Mouse (Mus musculus): Measurements from ENCODE around the gene Tspan5.

The Tspan5 gene

GRCm38 (mm10) chr3:138812565-138812964 lies 70.6 kb downstream of the Tspan5 start:
- no peak for DNase-seq (ENCODE audit: low spot score)

GRCm38 (mm10) chr3:138813139-138813810 lies 71.3 kb downstream of the Tspan5 start:
- DNase-seq (ENCODE audit: low spot score) = no peak

GRCm38 (mm10) chr3:138814457-138814856 lies 72.5 kb downstream of the Tspan5 start:
- DNase-seq (ENCODE audit: low spot score) = no peak

DNA sequence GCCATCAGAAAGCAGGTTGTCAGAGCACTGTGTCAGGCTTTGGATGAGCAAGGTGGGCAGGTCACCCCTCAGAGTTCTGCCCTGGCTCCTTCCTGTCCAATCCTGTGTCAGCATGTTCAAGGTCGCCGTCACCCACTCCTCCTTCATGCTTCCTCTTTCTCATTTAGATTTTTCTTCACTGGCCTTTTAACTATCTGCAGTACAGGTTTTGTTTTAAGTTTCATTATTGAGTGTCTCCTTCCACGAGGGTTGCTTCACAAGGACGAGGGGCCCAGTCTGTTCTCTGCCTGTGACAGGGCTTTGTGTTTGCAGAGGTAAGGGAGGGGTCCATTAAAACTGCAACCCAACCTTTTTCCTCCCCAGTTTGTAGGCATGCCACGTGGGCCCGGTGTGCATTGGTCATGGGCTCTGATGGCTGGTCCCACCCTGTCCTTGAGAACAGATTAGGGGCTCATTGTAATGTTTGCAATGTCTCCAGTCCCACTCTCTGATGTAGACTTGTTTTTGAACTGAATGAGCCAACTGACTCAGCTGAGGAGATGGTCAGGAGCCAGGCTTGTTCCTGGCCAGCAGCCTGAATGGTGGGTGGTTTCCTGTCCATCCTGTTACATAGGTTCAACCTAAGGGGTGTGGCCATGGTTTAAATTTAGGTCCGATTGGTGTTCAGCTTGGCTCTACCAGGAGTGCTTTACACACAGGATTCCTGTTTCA lies 73.3 kb downstream of the Tspan5 start:
- DNase-seq (ENCODE audit: low spot score) = no peak

DNA sequence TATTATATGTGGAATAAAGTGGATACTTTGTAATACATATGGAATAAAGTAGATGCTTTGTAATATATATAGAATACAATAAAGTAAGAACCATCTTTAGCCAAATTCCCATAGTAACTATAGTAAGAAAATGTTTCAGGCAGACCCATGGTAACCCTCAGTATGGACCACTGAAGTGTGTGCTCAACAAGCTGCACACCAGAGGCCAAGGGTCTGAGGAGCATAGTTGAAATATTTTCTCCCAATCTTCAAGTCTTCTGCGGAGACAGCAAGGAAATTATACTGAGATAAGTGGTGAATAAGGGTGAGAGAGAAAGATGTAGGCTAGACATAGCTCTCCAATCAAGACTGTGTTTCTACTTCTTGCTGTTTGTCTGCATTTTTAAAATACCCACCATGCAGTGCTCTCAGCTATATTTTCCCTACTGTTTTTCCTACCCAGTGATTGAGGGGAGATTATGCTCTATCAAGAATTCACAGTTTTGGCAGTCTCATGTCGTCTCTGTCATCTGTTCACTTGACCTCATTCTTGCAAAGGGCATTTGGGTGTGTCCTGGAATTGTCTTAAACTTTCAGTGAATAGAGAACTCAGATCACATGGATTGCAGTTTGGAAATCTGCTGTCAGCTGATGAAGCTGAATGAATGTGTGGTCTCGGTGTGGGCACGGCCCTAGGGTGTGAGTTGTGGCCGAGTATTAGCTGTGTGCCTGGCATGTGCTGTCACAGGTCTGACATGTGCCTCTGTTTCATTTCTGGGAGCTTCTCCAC lies 75.1 kb downstream of the Tspan5 start:
- DNase-seq (ENCODE audit: low spot score) = no peak

DNA sequence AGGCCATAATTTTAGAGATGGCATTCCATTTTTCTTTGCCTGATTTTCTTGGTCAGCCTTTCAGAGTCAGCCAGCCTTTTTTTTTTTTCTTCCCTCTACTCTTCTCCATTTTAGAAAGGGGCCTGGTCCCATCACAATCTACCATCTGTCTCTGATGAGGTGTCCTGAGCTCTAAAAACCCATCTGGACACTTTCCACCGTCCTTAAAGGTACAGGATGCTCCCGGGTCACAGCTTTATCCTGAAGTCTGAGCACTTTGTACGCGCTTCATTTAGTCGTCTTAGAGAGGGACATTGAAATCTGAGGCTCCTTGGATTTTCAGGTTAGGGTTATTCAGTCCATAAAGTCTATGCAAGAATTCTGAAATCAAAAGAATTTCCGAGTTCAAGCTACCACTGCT lies 77.9 kb downstream of the Tspan5 start:
- no peak for DNase-seq (ENCODE audit: low spot score)

- DNase-seq (ENCODE audit: low spot score) = no peak
Measured at GRCm38 (mm10) chr3:138820296-138820695, 78.3 kb downstream of the Tspan5 start.

DNA sequence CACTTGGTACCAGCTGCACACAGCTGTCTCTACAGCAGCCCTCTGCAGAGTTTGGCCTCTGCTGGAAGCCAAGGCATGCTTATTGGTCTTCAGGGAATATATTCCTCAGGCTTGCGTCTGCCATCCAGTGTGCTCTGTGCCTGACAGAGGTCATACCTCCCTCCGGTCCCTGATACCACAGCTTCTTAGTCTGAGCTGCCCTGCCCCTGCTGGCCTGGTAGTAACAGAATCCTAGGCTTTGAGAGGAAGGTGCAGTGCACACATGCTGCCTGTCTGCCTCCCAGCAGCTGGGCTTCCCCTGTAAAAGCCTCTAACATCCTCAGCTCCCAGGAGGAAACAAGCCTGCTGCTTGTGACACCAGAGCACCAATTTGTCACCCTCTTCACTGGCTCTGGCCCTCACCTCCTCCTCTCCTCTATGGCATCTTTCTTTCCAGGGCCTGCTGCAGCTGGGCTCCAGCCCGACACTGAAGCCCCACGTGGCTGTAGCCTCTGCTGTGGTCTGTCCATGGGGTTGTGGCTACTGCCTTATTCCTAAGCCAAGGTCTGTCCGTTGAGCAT lies 80.0 kb downstream of the Tspan5 start:
- DNase-seq (ENCODE audit: low spot score) = no peak

DNA sequence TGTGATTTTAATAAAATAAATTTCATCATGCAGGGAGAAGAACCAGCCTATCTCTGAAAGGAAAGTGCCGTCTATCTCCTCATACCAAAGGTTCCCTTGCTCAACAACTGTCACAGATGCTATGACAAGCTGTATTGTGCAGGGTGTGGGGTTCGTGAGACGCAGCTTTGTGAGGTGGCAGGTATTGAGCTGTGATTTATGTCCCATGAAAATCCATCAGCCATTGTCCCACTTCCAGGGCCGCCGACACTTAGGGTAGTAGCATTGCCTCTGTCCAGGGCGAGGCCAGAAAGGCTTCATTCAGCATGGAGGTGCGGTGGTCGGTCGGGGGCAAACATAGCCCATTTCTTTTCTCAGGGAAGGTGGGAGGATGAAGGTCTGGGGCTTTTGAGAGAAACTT lies 81.9 kb downstream of the Tspan5 start:
- no peak for DNase-seq (ENCODE audit: low spot score)

DNA sequence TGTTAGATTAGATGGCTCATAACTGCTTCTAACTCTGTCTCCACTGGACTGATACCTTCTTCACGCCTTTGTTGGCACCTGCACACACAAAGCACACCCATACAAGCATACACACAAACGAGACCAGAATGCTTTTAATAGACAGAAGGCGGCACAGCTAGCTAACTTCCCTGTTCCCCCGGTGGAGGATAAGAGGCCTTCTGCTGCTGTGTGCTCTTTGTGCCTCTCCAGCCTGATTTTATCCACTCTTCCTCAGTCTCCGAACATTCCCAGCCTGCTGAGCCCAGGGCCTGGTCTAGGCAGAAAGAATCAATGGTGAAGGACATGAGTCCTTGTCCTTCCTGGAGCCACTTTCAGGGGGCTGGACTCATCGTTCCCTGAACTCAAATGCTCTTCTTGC lies 83.3 kb downstream of the Tspan5 start:
- DNase-seq (ENCODE audit: low spot score) = no peak

DNA sequence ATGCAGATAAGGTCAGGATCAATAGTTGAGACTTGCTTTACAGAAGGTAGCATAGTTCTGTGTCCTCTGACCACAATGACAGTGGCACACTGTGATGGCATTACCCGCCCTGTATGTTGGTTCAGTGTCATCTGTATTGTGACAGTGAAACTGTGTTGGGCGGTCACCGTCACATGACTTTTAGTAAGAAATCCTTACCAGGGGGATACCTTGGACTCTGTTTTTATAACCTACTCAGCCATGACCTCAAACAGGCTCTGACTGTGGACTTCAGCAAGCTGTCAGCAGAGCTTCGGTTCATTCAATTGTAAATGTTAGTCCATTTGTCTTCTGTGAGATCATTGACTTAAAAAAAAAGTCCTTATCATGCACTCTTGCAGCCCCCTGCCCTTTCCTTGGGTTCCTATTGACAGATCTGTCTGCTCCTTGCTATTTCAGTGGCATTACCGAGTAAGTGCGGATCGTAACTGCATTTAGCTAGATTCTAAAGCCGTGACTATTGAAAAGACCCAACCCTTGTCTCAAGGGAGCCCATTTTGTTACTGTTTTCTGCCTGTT lies 84.3 kb downstream of the Tspan5 start:
- DNase-seq (ENCODE audit: low spot score) = no peak

DNA sequence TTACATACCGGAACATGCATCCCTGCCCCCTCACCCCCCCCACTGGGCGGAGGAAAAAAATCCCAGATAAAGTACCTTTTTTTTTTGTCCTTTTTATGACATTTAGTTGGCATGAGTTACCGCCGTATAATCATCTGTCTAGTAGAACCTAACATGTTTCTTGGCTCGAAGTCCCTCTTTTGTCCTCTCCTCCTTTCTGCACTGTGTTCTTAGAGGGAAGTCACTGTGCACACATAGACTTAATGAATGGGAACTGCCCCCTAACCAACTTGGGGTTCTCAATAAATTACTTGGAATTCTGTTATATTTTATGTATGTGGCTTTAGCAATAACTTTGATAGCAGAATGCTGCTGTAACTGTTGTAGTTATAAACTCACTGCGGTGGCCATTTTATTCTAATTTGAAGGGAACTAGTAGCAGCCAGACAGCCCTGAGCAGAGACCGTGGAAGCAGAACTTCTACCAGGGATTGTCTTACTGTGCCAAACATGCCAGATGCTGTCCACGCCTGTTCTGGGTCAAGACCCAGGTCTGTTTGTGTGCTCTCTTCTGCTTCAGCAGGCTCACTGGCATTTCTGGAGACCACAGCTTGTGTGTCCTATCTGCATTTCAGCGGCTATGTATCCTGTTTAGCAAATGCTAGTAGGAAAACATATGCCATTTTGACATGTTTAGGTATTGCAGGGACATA lies 91.0 kb downstream of the Tspan5 start:
- no peak for DNase-seq (ENCODE audit: low spot score)

DNA sequence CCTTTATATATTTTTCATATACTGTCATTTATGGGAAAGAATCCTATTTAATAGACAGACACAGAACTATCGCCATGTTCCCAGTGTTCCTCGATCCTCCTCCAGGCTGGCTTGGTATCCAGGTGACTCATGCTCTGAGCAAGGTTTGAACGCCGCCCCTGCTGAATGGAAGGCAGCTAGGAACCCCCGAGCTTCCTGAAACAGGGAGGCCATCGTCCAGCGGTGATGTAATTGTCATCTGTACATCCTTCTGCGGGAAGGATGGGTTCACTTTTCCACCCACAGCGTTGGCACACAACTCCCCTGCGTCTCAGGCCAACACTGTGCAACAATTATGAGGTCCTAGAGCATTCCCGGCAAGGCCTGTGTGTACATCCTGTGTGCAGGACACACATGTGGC lies 92.2 kb downstream of the Tspan5 start:
- no peak for DNase-seq (ENCODE audit: low spot score)

DNA sequence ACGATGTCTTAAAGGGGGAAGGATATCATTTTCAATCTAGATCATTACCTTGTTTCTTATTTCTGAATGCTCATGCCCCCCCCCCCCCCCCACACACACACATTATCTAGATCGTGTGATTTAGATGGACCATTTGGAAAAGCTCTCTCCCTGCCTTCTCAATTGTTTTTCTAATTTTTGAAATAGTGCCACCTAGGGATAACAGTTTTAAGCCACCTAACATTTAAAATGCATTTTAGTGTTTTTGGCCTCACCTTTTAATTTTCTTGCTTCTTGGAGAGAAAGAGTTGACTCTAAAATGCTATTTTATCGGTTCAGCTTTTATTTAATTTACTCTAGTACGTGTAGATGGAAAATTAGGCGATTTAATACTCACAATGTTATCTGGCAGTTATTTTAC lies 94.9 kb downstream of the Tspan5 start:
- no peak for DNase-seq (ENCODE audit: low spot score)

GRCm38 (mm10) chr3:138837651-138838050 lies 95.7 kb downstream of the Tspan5 start:
- DNase-seq (ENCODE audit: low spot score) = no peak

DNA sequence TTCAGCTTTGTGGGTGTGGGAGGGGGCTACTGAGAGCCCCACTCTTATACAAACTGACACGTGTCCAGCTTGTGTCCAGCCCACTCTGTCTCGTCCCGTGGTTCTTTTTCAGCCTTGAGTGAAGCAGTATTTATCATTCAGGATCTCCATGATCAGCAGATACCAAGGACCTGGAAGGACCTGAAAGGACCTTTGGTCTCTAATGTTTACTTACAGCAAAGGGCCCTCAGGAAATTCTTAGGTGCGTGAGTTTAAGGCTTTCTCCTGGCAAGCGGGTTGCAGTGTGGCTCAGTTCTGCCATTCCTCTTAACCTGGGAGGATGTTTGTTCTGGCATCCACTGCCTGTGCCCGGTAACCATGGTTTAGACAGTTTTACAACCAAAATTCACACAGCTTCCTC lies 97.7 kb downstream of the Tspan5 start:
- DNase-seq (ENCODE audit: low spot score) = no peak

- no peak for DNase-seq (ENCODE audit: low spot score)
Measured at GRCm38 (mm10) chr3:138841288-138841687, 99.3 kb downstream of the Tspan5 start.

DNA sequence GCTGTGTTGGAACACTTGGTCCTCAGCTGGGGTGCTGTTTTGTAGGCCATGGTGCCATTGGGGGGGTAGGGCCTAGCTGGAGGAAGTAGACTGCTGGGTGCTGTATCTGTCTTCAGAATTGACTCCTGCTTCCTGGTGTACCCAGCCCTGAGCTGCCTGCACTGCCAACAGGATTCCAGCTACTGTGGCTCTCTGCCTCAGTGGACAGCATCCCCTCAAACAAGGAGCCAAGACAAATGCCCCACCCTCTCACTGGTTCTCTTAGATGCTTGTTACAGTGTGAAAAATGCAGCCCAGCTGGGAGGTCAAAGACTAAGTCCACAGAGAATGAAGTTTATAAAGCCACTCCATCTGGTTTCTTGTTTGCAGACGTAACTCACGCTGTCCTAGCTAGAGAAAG lies 101.2 kb downstream of the Tspan5 start:
- DNase-seq (ENCODE audit: low spot score) = no peak

GRCm38 (mm10) chr3:138843641-138844040 lies 101.6 kb downstream of the Tspan5 start:
- no peak for DNase-seq (ENCODE audit: low spot score)

- no peak for DNase-seq (ENCODE audit: low spot score)
Measured at GRCm38 (mm10) chr3:138845820-138846219, 103.8 kb downstream of the Tspan5 start.

DNA sequence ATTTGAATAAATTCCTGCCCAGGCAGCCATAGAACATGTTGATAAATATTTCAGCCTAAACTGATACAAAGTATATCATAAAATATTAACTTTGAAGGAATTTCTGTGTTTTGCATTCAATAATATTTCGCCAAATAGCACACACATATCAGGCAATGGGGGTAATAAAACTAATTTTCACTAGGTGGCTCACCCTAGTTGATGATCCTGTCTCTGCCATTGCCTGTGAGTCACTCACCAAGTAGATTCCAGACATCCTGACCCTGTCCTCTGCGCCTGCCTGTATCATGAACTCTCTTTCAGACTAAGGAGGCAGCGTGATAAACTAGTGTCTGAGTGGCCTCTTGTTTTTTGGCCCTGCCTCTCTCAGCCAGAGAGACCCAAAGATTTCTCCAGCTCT lies 105.8 kb downstream of the Tspan5 start:
- no peak for DNase-seq (ENCODE audit: low spot score)

DNA sequence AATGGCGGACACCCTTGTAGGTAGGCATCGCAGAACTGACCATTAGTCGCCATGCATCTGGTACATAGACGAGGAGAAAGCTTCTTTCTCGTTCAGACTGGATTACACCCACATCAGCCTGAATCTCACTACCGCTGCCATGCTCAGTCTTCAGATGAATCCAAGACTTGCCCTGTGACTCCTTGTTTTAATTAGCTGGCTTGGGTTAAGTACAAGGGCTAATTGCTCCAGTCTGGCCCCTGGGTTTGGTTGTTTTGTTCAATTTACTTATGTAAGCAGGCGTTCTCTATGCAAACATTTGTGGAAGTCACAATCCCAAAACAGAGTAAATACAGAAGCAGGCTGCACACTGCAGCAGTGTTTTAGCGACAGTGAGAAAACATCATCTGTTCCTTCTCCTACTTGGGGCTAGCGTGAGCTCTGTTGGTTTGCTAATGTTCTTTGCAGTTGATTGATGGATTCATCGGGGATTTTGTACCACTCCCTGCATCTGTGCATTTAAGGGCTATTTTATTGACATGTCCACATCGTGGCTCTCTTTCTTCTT lies 107.8 kb downstream of the Tspan5 start:
- no peak for DNase-seq (ENCODE audit: low spot score)

Measured in layer of hippocampus, adult 11-12 months (tissue).